Mouse (Mus musculus): ENCODE measurements around the gene Ccnt1. TPM values are rescaled to one million over a fixed set of nuclear protein-coding genes. Genes with fewer than 3 reads are reported as not detected.

Ccnt1 gene
- total and polyA plus RNA-seq, 3 experiments: 19.5 to 63.2 (median 44.0) TPM

- H3K27me3 ChIP-seq (ENCODE audit: control insufficient read depth in 1 of 2, insufficient read depth in 2 of 2, low read length in 2 of 2): no peaks in the 10 kb centered on the region
- H3K4me3 ChIP-seq (ENCODE audit: control insufficient read depth in 1 of 2, insufficient read depth in 1 of 2, low read depth in 2 of 2, low read length in 2 of 2): peak overlapping the region; percentile 79 to 85
- H3K9me3 ChIP-seq (replicated peaks; ENCODE audit: insufficient read depth, low read length): no peaks in the 10 kb centered on the region
- H3K36me3 ChIP-seq (ENCODE audit: control insufficient read depth in 1 of 2, insufficient read depth in 2 of 2, low read length in 2 of 2): peaks cover 34 to 41% of the 10 kb centered on the region in 2 experiments
- H3K79me2 ChIP-seq (ENCODE audit: control insufficient read depth, insufficient read depth, low read length, poor library complexity): peaks cover 50% of the 10 kb centered on the region
- H3K27ac ChIP-seq (ENCODE audit: control insufficient read depth, low read depth, low read length): peak overlapping the region; percentile 12
- DNase-seq (ENCODE audit: low read depth, low spot score): peak; percentile 84
- peak overlapping the region; percentile 83 for H3K9ac ChIP-seq (ENCODE audit: control insufficient read depth, low read depth, low read length, poor library complexity, severe bottlenecking)
- peaks cover 3 to 15% of the 10 kb centered on the region in 2 experiments; a peak in 3 of 4 replicates for H3K4me1 ChIP-seq (ENCODE audit: control insufficient read depth in 1 of 2, insufficient read depth in 2 of 2, low read length in 2 of 2)
- TF ChIP-seq MAX (IDR thresholded peaks at IDR 0.05; ENCODE audit: low read length): peak; percentile 96
- peak; percentile 92 for TF ChIP-seq SIN3A (IDR thresholded peaks at IDR 0.05; ENCODE audit: low read length)
- 0 out of 2 replicates have a peak, but pooled peaks have one; percentile 34 for TF ChIP-seq ZNF384 (IDR thresholded peaks at IDR 0.05; ENCODE audit: low read depth, low read length)
- TF ChIP-seq GABPA (IDR thresholded peaks at IDR 0.05; ENCODE audit: low read depth, low read length): peak; percentile 73
- TF ChIP-seq ETS1 (IDR thresholded peaks at IDR 0.05; ENCODE audit: low read depth, low read length): 0 out of 2 replicates have a peak, but pooled peaks have one; percentile 47
- no peak for TF ChIP-seq TBP (IDR thresholded peaks at IDR 0.05; ENCODE audit: low read depth, low read length)
- no peak for TF ChIP-seq ELF1 (IDR thresholded peaks at IDR 0.05; ENCODE audit: low read depth, low read length)
- TF ChIP-seq MEF2A (IDR thresholded peaks at IDR 0.05; ENCODE audit: extremely low read depth, insufficient replicate concordance, low read depth, low read length, poor library complexity, severe bottlenecking): no peak
- no peak for TF ChIP-seq POLR2A (IDR thresholded peaks at IDR 0.05; ENCODE audit: control insufficient read depth in 1 of 2, insufficient read depth in 1 of 2, low read depth in 1 of 2, low read length in 2 of 2, poor library complexity in 1 of 2)
- no peak for TF ChIP-seq CHD1 (IDR thresholded peaks at IDR 0.05; ENCODE audit: low read depth, low read length)
- TF ChIP-seq NRF1 (IDR thresholded peaks at IDR 0.05; ENCODE audit: insufficient read depth, low read depth, low read length, poor library complexity, severe bottlenecking): no peak
- no peak for TF ChIP-seq CTCF (IDR thresholded peaks at IDR 0.05 in 2 of 3, conservative IDR thresholded peaks at IDR 0.05 in 1 of 3; ENCODE audit: control insufficient read depth in 1 of 3, insufficient read depth in 1 of 3, low read depth in 2 of 3, low read length in 3 of 3, poor library complexity in 1 of 3, severe bottlenecking in 1 of 3)
- TF ChIP-seq UBTF (IDR thresholded peaks at IDR 0.05; ENCODE audit: borderline replicate concordance, insufficient read depth, low read depth, low read length): no peak
- no peak for TF ChIP-seq RCOR1 (IDR thresholded peaks at IDR 0.05; ENCODE audit: low read depth, low read length)
- TF ChIP-seq ZMIZ1 (IDR thresholded peaks at IDR 0.05; ENCODE audit: low read depth, low read length): no peak
- peak; percentile 36; the same call in 1 of the 2 replicates for TF ChIP-seq MAZ (IDR thresholded peaks at IDR 0.05; ENCODE audit: low read depth, low read length)
- TF ChIP-seq RAD21 (IDR thresholded peaks at IDR 0.05; ENCODE audit: low read depth, low read length): no peak
- TF ChIP-seq BHLHE40 (IDR thresholded peaks at IDR 0.05; ENCODE audit: borderline replicate concordance, low read depth, low read length): peak; percentile 78; the same call in 1 of the 2 replicates
- no peak; the same call in none of the 2 replicates for TF ChIP-seq POLR2AphosphoS2 (IDR thresholded peaks at IDR 0.05; ENCODE audit: low read length)
- no peak; the same call in 1 of the 2 replicates for TF ChIP-seq HCFC1 (IDR thresholded peaks at IDR 0.05; ENCODE audit: low read depth, low read length)
- TF ChIP-seq ZKSCAN1 (IDR thresholded peaks at IDR 0.05; ENCODE audit: low read depth, low read length): peak; percentile 71
- TF ChIP-seq CHD2 (IDR thresholded peaks at IDR 0.05; ENCODE audit: low read length): no peak
- no peak for TF ChIP-seq ZC3H11A (IDR thresholded peaks at IDR 0.05; ENCODE audit: low read depth, low read length)
- peak; percentile 70 for TF ChIP-seq USF1 (IDR thresholded peaks at IDR 0.05; ENCODE audit: low read depth, low read length)
- 0 out of 2 replicates have a peak, but pooled peaks have one; percentile 19 for TF ChIP-seq E2F4 (IDR thresholded peaks at IDR 0.05; ENCODE audit: borderline replicate concordance, low read depth, low read length)
- TF ChIP-seq USF2 (IDR thresholded peaks at IDR 0.05; ENCODE audit: borderline replicate concordance in 1 of 2, insufficient read depth in 1 of 2, low read depth in 1 of 2, low read length in 2 of 2): no peak
- TF ChIP-seq GATA1 (IDR thresholded peaks at IDR 0.05; ENCODE audit: low read depth, low read length): no peak
- TF ChIP-seq MAFK (IDR thresholded peaks at IDR 0.05; ENCODE audit: borderline replicate concordance, low read depth, low read length): peak; percentile 73; the same call in 1 of the 2 replicates
- no peak for TF ChIP-seq JUND (IDR thresholded peaks at IDR 0.05; ENCODE audit: low read depth, low read length)
- 0 out of 2 replicates have a peak, but pooled peaks have one; percentile 13 for TF ChIP-seq NELFE (IDR thresholded peaks at IDR 0.05; ENCODE audit: low read depth, low read length)
- peak; percentile 35 to 45; a peak in 1 of 4 replicates for TF ChIP-seq EP300 (IDR thresholded peaks at IDR 0.05; ENCODE audit: low read depth in 1 of 2, low read length in 2 of 2)
- no peak for TF ChIP-seq KAT2A (conservative IDR thresholded peaks at IDR 0.05; ENCODE audit: low read depth, low read length)
- peak; percentile 97 for TF ChIP-seq MXI1 (IDR thresholded peaks at IDR 0.05; ENCODE audit: low read depth, low read length)
- no peak for TF ChIP-seq MYB (IDR thresholded peaks at IDR 0.05; ENCODE audit: low read depth, low read length)
- TF ChIP-seq POLR2AphosphoS5 (IDR thresholded peaks at IDR 0.05; ENCODE audit: borderline replicate concordance, low read depth, low read length): no peak
- TF ChIP-seq TAL1 (IDR thresholded peaks at IDR 0.05; ENCODE audit: low read length): no peak
- TF ChIP-seq SMC3 (IDR thresholded peaks at IDR 0.05; ENCODE audit: low read depth, low read length): no peak
Observed at GRCm38 (mm10) chr15:98532281-98532680, 38.4 kb downstream of the Ccnt1 start.
